Mouse (Mus musculus) spleen, adult 2 months (tissue): Measurements from ENCODE around the gene Tepsin.

Experiments
- CTCF ChIP-seq: fragments of 200-500 bp; IDR thresholded peaks from 2 replicates; pipeline ENCODE4 v1.5.1; 2011; ENCODE audit warnings: mild to moderate bottlenecking, inconsistent platforms; ENCODE audit not compliant: insufficient read depth, insufficient read length, insufficient replicate concordance; ENCODE audit errors: extremely low read depth
- POLR2A ChIP-seq: fragments of 200-500 bp; IDR thresholded peaks from 2 replicates; pipeline ENCODE4 v1.6.1; 2011; ENCODE audit warnings: low read depth, low read length, inconsistent platforms

DNA sequence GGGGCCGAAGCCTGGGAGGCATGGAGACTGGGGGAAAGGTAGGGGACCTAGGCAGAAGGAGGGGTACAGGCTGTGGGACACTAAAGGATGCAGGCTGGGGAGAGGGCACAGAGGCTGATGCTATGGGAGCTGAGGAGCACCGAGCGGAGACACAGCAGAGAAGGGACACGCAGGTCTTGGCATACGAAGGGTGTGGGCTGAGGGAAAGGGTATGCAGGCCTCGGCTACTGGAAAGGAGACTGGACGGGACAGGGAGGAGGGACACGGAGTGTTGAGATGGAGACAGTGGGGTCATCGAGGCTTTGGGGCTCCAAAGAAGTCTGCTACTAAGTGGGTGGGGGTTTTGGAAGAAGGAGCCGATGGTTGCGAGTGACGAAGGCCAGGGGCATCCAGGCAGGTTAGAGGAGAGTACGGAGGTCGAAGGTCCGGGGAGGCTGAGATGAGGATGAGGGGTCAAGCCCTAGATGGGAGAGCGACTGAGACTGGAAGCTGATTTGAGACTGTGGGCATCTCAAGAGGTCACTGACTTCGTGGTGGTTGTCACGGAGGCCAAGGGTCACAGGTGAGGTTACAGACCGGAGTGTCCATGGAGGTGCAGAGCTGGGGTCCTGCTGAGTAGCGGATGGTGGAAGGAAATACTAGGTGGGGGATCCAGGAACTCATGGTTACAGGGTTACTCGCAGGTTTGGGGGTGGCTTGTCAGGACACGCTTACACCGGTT is 50.8 kb downstream of the Tepsin start:
- no peak for TF ChIP-seq CTCF
- no peak for TF ChIP-seq POLR2A
